Mouse (Mus musculus): ENCODE results near the gene Gm45837.
"Not testable (repeated sequence)": the region's sequence is repeated elsewhere in the genome, so short reads cannot be mapped to it uniquely, and the experiment has no call there.

DNA sequence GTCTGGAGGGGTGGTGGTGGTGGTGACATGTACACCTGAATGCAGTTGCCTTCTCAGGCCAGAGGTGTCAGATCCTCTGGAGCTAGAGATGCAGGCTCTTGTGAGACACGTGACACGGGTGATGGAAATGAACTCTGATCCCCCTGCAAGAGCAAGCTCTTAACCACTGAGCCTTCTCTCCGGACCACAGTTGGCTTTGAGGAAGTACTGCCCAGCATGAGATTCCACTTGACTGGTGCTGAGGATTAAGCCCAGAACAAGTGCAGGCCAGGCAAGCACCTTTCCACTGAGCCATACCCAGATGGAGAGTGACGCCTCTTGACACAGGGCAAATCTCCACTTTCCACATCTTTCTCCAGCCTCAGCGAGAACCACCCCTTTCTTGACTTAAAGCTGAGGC, 148.7 kb downstream of the Gm45837 start:
- TF ChIP-seq POLR2A (IDR thresholded peaks at IDR 0.05; ENCODE audit: control insufficient read depth, extremely low read depth, insufficient read depth, low read length, poor library complexity); CTCF (IDR thresholded peaks at IDR 0.05; ENCODE audit: borderline replicate concordance, control insufficient read depth, extremely low read depth, insufficient read depth, low read length, poor library complexity): not testable (repeated sequence)
